Mouse (Mus musculus) liver, adult 2 months (tissue): ENCODE data around the gene Rusc1.

ENCODE experiments used
- CTCF ChIP-seq: fragments of 200-500 bp; IDR thresholded peaks from 2 replicates; pipeline ENCODE4 v1.5.1; 2011; ENCODE audit warnings: low read depth, low read length, control low read depth
- POLR2A ChIP-seq: fragments of 200-500 bp; IDR thresholded peaks from 2 replicates; pipeline ENCODE4 v1.6.1; 2011; ENCODE audit warnings: low read length, control low read depth; ENCODE audit not compliant: insufficient read depth; ENCODE audit errors: extremely low read depth

GRCm38 (mm10) chr3:89089882-89090591 is 3.1 kb downstream of the Rusc1 start:
- no peak for TF ChIP-seq CTCF
- TF ChIP-seq POLR2A = peak; percentile 45; the same call in 1 of the 2 replicates
